Mouse (Mus musculus): ENCODE data around the gene Def6. TPM values are rescaled to one million over a fixed set of nuclear protein-coding genes. Genes with fewer than 3 reads are reported as not detected.

Gene Def6
- total and polyA plus RNA-seq, 3 experiments, result 31.3 to 81.8 (median 53.6) TPM

- Histone ChIP-seq H3K4me3 (replicated peaks in 1 of 3; ENCODE audit: low read depth in 2 of 3, low read length in 2 of 3, poor library complexity in 1 of 3) (no peak overlapping the region), H3K9ac (ENCODE audit: insufficient read depth, low read depth) (peak overlapping the region; percentile 42), H3K27me3 (replicated peaks) (no peaks in the 10 kb centered on the region), H3K4me2 (ENCODE audit: insufficient read depth, low read depth, poor library complexity, severe bottlenecking) (peak overlapping the region; percentile 44; the same call in 1 of the 2 replicates), H3K36me3 (replicated peaks in 1 of 2; ENCODE audit: control insufficient read depth in 1 of 2, insufficient read depth in 1 of 2, low read length in 1 of 2) (peaks cover 0 to 51% of the 10 kb centered on the region in 2 experiments), H3K27ac (ENCODE audit: insufficient read depth, low read depth) (peak overlapping the region; percentile 7; the same call in 1 of the 2 replicates), H3K79me2 (replicated peaks; ENCODE audit: control insufficient read depth, extremely low read depth, insufficient read depth, poor library complexity, severe bottlenecking) (no peaks in the 10 kb centered on the region), H3K9me3 (replicated peaks; ENCODE audit: low read length) (peaks cover 19% of the 10 kb centered on the region), H3K4me1 (ENCODE audit: control insufficient read depth in 1 of 2, insufficient read depth in 2 of 2) (peaks cover 18 to 56% of the 10 kb centered on the region in 2 experiments)
- in situ Hi-C loops (cut with MboI; ENCODE audit: low pct_ligation_motif_present, low pct_unique_long_range_greater_than_20kb, low sequenced_read_pairs) (no loop called here), dilution Hi-C loops (cut with MboI; ENCODE audit: extremely low pct_ligation_motif_present, extremely low pct_unique_long_range_greater_than_20kb, low sequenced_read_pairs) (no loop called here)
- no peak for DNase-seq (ENCODE audit: extremely low read depth)
- TF ChIP-seq E2F4 (IDR thresholded peaks at IDR 0.05; ENCODE audit: insufficient replicate concordance, low read depth, low read length) (no peak), NELFE (IDR thresholded peaks at IDR 0.05; ENCODE audit: low read depth, low read length) (no peak), ZNF384 (IDR thresholded peaks at IDR 0.05; ENCODE audit: low read depth, low read length) (no peak), UBTF (IDR thresholded peaks at IDR 0.05; ENCODE audit: low read depth, low read length) (no peak), IRF4 (IDR thresholded peaks at IDR 0.05; ENCODE audit: low read depth, low read length) (no peak), CHD1 (IDR thresholded peaks at IDR 0.05; ENCODE audit: low read depth, low read length) (no peak), SIN3A (IDR thresholded peaks at IDR 0.05; ENCODE audit: low read length) (no peak)
Observed at GRCm38 (mm10) chr17:28255651-28256050, 48.1 kb downstream of the Def6 start.

- H3K4me1 ChIP-seq (ENCODE audit: control insufficient read depth in 1 of 2, insufficient read depth in 2 of 2), result peaks cover 18 to 50% of the 10 kb centered on the region in 2 experiments
- DNase-seq (ENCODE audit: extremely low read depth), result peak; percentile 79
- H3K4me2 ChIP-seq (ENCODE audit: insufficient read depth, low read depth, poor library complexity, severe bottlenecking), result peak overlapping the region; percentile 44
- H3K36me3 ChIP-seq (replicated peaks in 1 of 2; ENCODE audit: control insufficient read depth in 1 of 2, insufficient read depth in 1 of 2, low read length in 1 of 2), result peaks cover 0 to 53% of the 10 kb centered on the region in 2 experiments
- peak overlapping the region; percentile 42 for H3K9ac ChIP-seq (ENCODE audit: insufficient read depth, low read depth)
- in situ Hi-C loops (cut with MboI; ENCODE audit: low pct_ligation_motif_present, low pct_unique_long_range_greater_than_20kb, low sequenced_read_pairs) (no loop called here), dilution Hi-C loops (cut with MboI; ENCODE audit: extremely low pct_ligation_motif_present, extremely low pct_unique_long_range_greater_than_20kb, low sequenced_read_pairs) (no loop called here)
- peak overlapping the region in 2 of 3 experiments; percentile 7 to 35 for H3K4me3 ChIP-seq (replicated peaks in 1 of 3; ENCODE audit: low read depth in 2 of 3, low read length in 2 of 3, poor library complexity in 1 of 3)
- no peaks in the 10 kb centered on the region for H3K79me2 ChIP-seq (replicated peaks; ENCODE audit: control insufficient read depth, extremely low read depth, insufficient read depth, poor library complexity, severe bottlenecking)
- peaks cover 19% of the 10 kb centered on the region for H3K9me3 ChIP-seq (replicated peaks; ENCODE audit: low read length)
- H3K27ac ChIP-seq (ENCODE audit: insufficient read depth, low read depth), result peak overlapping the region; percentile 53
- no peaks in the 10 kb centered on the region for H3K27me3 ChIP-seq (replicated peaks)
- TF ChIP-seq GABPA (IDR thresholded peaks at IDR 0.05; ENCODE audit: insufficient replicate concordance, low read depth, low read length) (no peak), MAX (IDR thresholded peaks at IDR 0.05; ENCODE audit: low read length) (no peak; the same call in 1 of the 2 replicates), RAD21 (IDR thresholded peaks at IDR 0.05; ENCODE audit: low read depth, low read length) (no peak), ETS1 (conservative IDR thresholded peaks at IDR 0.05; ENCODE audit: low read depth, low read length) (peak; percentile 72), JUND (conservative IDR thresholded peaks at IDR 0.05; ENCODE audit: low read depth, low read length) (peak; percentile 56; the same call in 1 of the 2 replicates), ZNF384 (IDR thresholded peaks at IDR 0.05; ENCODE audit: low read depth, low read length) (peak; percentile 89), MAFK (IDR thresholded peaks at IDR 0.05; ENCODE audit: insufficient replicate concordance, low read length) (0 out of 2 replicates have a peak, but pooled peaks have one; percentile 24), MAZ (IDR thresholded peaks at IDR 0.05; ENCODE audit: low read depth, low read length) (no peak; the same call in 1 of the 2 replicates), CTCF (conservative IDR thresholded peaks at IDR 0.05 in 1 of 2, IDR thresholded peaks at IDR 0.05 in 1 of 2; ENCODE audit: low read depth in 2 of 2, low read length in 2 of 2) (no peak), MYC (IDR thresholded peaks at IDR 0.05; ENCODE audit: low read depth, low read length) (peak; percentile 77; the same call in 1 of the 2 replicates), HCFC1 (IDR thresholded peaks at IDR 0.05; ENCODE audit: low read depth, low read length) (peak; percentile 58; the same call in 1 of the 2 replicates), NELFE (IDR thresholded peaks at IDR 0.05; ENCODE audit: low read depth, low read length) (peak; percentile 59; the same call in 1 of the 2 replicates), RCOR1 (conservative IDR thresholded peaks at IDR 0.05; ENCODE audit: low read depth, low read length) (no peak), ZKSCAN1 (IDR thresholded peaks at IDR 0.05; ENCODE audit: borderline replicate concordance, low read depth, low read length) (no peak), JUN (IDR thresholded peaks at IDR 0.05; ENCODE audit: insufficient read depth, low read depth, low read length) (peak; percentile 68), POLR2AphosphoS2 (IDR thresholded peaks at IDR 0.05; ENCODE audit: low read depth, low read length) (no peak), MXI1 (IDR thresholded peaks at IDR 0.05; ENCODE audit: low read depth, low read length) (peak; percentile 52; the same call in 1 of the 2 replicates), NRF1 (IDR thresholded peaks at IDR 0.05; ENCODE audit: low read depth, low read length) (peak; percentile 68), IRF4 (IDR thresholded peaks at IDR 0.05; ENCODE audit: low read depth, low read length) (peak; percentile 34; the same call in 1 of the 2 replicates), MEF2A (IDR thresholded peaks at IDR 0.05; ENCODE audit: borderline replicate concordance, low read depth, low read length) (peak; percentile 56; the same call in 1 of the 2 replicates), USF2 (conservative IDR thresholded peaks at IDR 0.05; ENCODE audit: low read depth, low read length) (no peak), TCF12 (IDR thresholded peaks at IDR 0.05; ENCODE audit: low read depth, low read length) (peak; percentile 69; the same call in 1 of the 2 replicates), SIN3A (IDR thresholded peaks at IDR 0.05; ENCODE audit: low read length) (peak; percentile 43; the same call in 1 of the 2 replicates), KAT2A (IDR thresholded peaks at IDR 0.05; ENCODE audit: insufficient replicate concordance, low read length) (0 out of 2 replicates have a peak, but pooled peaks have one; percentile 40), ZMIZ1 (IDR thresholded peaks at IDR 0.05; ENCODE audit: low read depth, low read length) (no peak; the same call in 1 of the 2 replicates), TBP (conservative IDR thresholded peaks at IDR 0.05; ENCODE audit: low read depth, low read length) (no peak)
Observed at GRCm38 (mm10) chr17:28256651-28257328, 49.2 kb downstream of the Def6 start.
